Mouse (Mus musculus) skeletal muscle tissue, adult 2 months (tissue): ENCODE results near the gene Yy1.

Experiments used
- DNase-seq: peaks from one replicate; pipeline ENCODE4 v3.0.0-alpha.2; 2012; ENCODE audit warnings: low read depth, low spot score

The Yy1 gene

GRCm38 (mm10) chr12:108857109-108857508 lies 64.3 kb downstream of the Yy1 start:
- DNase-seq: no peak

GRCm38 (mm10) chr12:108857589-108858184 lies 64.9 kb downstream of the Yy1 start:
- DNase-seq: no peak

GRCm38 (mm10) chr12:108858486-108858885 lies 65.7 kb downstream of the Yy1 start:
- no peak for DNase-seq

GRCm38 (mm10) chr12:108865007-108865494 lies 72.3 kb downstream of the Yy1 start:
- DNase-seq: no peak

- no peak for DNase-seq
These were observed 76.8 kb downstream of the Yy1 start for GRCm38 (mm10) chr12:108869575-108869974.
